Mouse (Mus musculus) forebrain, embryonic 16.5 days (tissue): ENCODE measurements around the gene 4931409K22Rik. TPM values are rescaled to one million over a fixed set of nuclear protein-coding genes. Genes with fewer than 3 reads are reported as not detected.

Experiments used
- ATAC-seq: fragments of 200-750 bp; cut with Nextera tagmentation; 2 replicates; pipeline ENCODE4 v1.8.0; 2017; ENCODE audit warnings: mild to moderate bottlenecking, moderate library complexity
- H3K27ac ChIP-seq: fragments of 300-500 bp; sonication (generic); 2 replicates; pipeline ENCODE4 v1.5.1; 2014; ENCODE audit warnings: low read length, control low read depth
- H3K27me3 ChIP-seq: fragments of 300-500 bp; sonication (generic); replicated peaks from 2 replicates; pipeline ENCODE4 v1.6.1; 2014; ENCODE audit warnings: low read length; ENCODE audit not compliant: control insufficient read depth, insufficient read depth
- H3K36me3 ChIP-seq: fragments of 300-500 bp; sonication (generic); 2 replicates; pipeline ENCODE4 v1.6.1; 2014; ENCODE audit not compliant: control insufficient read depth, insufficient read depth
- H3K4me1 ChIP-seq: fragments of 300-500 bp; sonication (generic); replicated peaks from 2 replicates; pipeline ENCODE4 v1.6.1; 2014; ENCODE audit warnings: low read length; ENCODE audit not compliant: control insufficient read depth, insufficient read depth
- H3K4me2 ChIP-seq: fragments of 300-500 bp; sonication (generic); 2 replicates; pipeline ENCODE4 v1.6.1; 2014; ENCODE audit warnings: mild to moderate bottlenecking, low read length, control low read depth
- H3K4me3 ChIP-seq: fragments of 300-500 bp; sonication (generic); replicated peaks from 2 replicates; pipeline ENCODE4 v1.5.1; 2014; ENCODE audit warnings: mild to moderate bottlenecking, low read length, control low read depth
- H3K9ac ChIP-seq: fragments of 300-500 bp; sonication (generic); replicated peaks from 2 replicates; pipeline ENCODE4 v1.6.1; 2014; ENCODE audit warnings: low read depth, low read length, control low read depth
- H3K9me3 ChIP-seq: fragments of 300-500 bp; sonication (generic); 2 replicates; pipeline ENCODE4 v1.6.1; 2016; ENCODE audit warnings: low read length; ENCODE audit not compliant: control insufficient read depth
- WGBS: fragments of 180-500 bp; shearing (Covaris S2); extraction: QIAGEN DNeasy Blood & Tissue Kit; methylation state at CpG from one replicate; pipeline ENCODE4 v1.1.7; 2014; 5-methylcytosine and 5-hydroxymethylcytosine counted together
- polyA plus RNA-seq: library from polyadenylated mRNA; unstranded; fragments of >200 nt; fragmentation: Nextera tagmentation; extraction: Ambion mirVana; gene quantifications from 2 replicates; pipeline ENCODE4 v1.2.1, GENCODE M21; 2015

4931409K22Rik gene
- 0.26 and 0.35 TPM in 2 replicates for polyA plus RNA-seq

DNA sequence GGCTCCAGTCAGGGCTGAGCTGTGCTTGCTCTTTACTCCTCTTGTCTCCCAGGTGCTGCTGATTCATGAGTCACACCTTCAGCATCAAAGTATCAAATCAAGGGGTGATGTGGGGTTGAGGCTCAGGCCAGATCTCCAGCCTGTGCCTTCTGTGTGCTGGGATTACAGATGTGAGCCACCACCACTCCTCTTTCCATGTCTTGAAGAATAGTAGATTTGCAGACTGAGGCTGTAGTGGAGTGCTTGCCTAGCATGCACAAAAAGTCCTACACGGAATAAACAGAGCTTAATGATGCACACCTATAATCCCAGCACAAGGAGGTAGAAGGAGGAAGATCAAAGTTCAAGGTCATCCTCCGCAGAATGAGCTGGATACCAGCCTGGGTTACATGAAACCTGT is at the start of gene 4931409K22Rik:
TSS of gene 4931409K22Rik (minus strand) at position 101 of the 400 bp plus-strand sequence.
- ATAC-seq: no peak

DNA sequence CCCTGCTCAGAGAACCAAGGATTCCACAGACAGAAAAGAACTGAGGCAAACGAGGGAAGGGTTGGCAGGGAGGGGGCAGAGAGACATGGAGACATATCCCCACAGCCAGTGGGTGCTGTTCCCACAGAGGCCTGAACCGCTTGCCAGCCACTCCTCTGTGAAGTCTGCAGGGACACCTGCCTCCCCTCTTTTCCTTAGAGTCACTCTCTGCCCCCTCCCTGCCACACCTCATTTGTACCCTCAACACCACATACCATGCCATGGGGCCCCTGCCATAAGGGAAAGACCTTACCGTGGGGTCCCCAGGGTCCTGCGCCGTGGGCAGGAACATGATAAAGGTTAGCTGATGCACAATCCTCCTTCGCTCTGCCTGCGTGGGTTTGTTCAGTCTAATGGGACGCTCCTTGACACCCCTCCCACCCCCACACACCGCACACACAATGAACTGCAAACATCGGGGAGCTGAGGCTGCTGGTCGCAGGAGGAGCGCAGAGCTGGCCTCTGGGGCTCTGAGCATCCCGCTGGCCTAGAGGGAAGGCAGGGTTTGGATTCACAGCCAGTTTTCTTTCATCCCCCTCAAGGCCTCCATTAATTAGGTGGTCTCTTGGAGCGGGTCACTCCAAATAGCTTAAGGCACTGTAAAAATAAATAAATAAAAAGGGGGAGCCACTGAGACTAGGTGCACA is 49.5 kb upstream of the 4931409K22Rik start:
- no peaks in the 10 kb centered on the region for H3K9me3 ChIP-seq
- H3K4me3 ChIP-seq: peak overlapping the region; percentile 69
- peak overlapping the region; percentile 85 for H3K4me2 ChIP-seq
- H3K27ac ChIP-seq: peak overlapping the region; percentile 99
- H3K36me3 ChIP-seq: no peaks in the 10 kb centered on the region
- H3K9ac ChIP-seq: peak overlapping the region; percentile 93
- peaks cover 49% of the 10 kb centered on the region for H3K4me1 ChIP-seq
- WGBS: 12% methylated on average over 14 of the region's 14 CpGs
- no peaks in the 10 kb centered on the region for H3K27me3 ChIP-seq
- no peak for ATAC-seq

More for the DNA sequence above, at the start of gene 4931409K22Rik:
- H3K27ac ChIP-seq: no peak within 1 kb of the TSS
- H3K27me3 ChIP-seq: no peaks in the 10 kb centered on the region
- H3K4me2 ChIP-seq: no peak within 1 kb of the TSS
- WGBS: 71% methylated on average over 2 of the region's 2 CpGs
- H3K9me3 ChIP-seq: no peaks in the 10 kb centered on the region
- no peaks in the 10 kb centered on the region for H3K4me1 ChIP-seq
- no peak within 1 kb of the TSS for H3K4me3 ChIP-seq
- H3K9ac ChIP-seq: no peak within 1 kb of the TSS
- no peaks in the 10 kb centered on the region for H3K36me3 ChIP-seq

DNA sequence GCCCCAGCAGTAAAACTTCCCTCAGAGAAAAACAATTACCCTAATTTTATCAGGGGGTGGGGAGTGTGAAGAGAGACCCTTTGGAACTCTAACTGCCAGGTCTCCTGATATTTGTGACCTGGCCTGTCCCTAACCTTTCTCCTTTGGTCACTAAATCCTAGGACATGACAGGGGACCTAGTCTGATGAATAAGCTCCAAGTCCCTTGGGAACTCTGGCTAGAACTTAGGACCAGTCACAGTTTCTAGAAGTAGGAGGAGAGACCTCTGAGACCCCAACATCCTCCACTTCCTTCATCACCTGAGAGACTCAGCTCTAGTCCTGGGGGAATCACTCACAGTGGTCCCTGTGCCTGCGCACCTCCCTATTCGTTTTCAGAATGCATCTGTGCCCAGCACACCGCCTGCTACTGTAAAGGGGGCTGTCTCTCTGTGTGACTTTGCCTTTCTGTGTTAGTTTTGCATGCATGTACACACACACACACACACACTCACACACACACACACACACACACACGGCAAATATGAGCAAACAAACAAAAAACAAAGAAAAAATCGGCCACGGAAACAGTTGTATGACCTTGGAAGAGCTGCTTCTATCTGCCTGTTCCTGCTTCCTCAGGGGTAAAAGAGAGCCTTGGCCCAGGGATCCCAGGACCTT is 48.8 kb upstream of the 4931409K22Rik start:
- Histone ChIP-seq H3K4me3 (peak overlapping the region; percentile 69), H3K4me1 (peaks cover 55% of the 10 kb centered on the region), H3K9me3 (no peaks in the 10 kb centered on the region), H3K36me3 (no peaks in the 10 kb centered on the region), H3K27ac (peak overlapping the region; percentile 99), H3K27me3 (no peaks in the 10 kb centered on the region), H3K9ac (peak overlapping the region; percentile 93), H3K4me2 (peak overlapping the region; percentile 85)
- ATAC-seq: no peak
- WGBS: 2% methylated on average over 6 of the region's 6 CpGs

DNA sequence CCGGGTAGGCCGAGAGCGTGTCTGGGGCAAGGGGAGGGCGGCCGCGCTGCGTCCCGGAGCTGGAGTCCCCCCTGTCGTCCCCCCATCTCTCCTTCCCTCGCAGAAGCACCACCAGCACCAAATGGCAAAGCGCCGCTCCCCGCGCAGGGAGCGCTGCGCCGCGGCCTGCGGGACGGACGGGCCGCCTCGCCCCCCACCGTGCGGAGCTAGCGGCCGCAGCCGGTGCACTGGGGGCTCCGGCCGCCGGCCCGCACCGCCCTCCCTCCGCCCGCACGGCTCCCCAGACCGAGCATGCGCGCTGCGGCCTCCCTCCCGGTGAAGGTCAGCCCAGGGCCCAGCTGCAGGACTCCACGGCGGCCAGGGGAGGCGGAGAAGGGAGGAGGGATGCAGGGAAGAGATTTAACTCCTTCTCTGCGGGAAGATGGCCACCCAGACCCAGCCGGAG is 48.1 kb upstream of the 4931409K22Rik start:
- ATAC-seq: peak; percentile 66
- Histone ChIP-seq H3K27ac (peak overlapping the region; percentile 99), H3K4me2 (peak overlapping the region; percentile 85), H3K36me3 (no peaks in the 10 kb centered on the region), H3K4me3 (peak overlapping the region; percentile 69), H3K27me3 (no peaks in the 10 kb centered on the region), H3K9ac (peak overlapping the region; percentile 93), H3K9me3 (no peaks in the 10 kb centered on the region), H3K4me1 (peaks cover 60% of the 10 kb centered on the region)
- under 1% methylated on average over 44 of the region's 46 CpGs for WGBS

DNA sequence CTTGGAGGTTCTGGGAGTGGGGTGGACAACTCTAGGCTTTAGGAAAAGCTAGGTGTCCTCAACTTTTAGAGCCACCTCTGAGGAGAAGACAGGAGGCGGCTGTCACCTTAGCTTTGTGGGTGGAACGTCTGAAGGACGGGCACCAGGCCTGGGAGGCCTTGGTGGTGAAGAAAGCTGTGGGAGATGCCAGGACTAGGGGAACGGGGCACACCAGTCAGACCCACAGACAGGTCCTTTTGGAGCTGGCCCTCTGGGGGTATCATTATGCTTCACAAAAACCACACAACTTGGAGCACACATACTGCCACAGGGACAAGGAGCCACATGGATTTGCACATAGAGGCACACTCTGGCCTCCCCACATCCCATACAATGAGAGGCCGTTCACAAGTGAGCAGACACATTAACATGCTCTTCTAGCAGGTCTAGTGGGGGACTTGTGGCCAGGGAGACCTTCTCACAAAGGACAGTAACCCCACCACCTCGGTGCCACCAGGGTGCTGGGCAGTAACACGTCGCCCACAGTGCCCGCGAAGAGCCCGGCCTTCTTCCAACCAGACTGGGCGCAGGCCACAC is 47.6 kb upstream of the 4931409K22Rik start:
- WGBS: 14% methylated on average over 12 of the region's 12 CpGs
- Histone ChIP-seq H3K36me3 (no peaks in the 10 kb centered on the region), H3K9me3 (no peaks in the 10 kb centered on the region), H3K27ac (peak overlapping the region; percentile 99), H3K4me3 (peak overlapping the region; percentile 69), H3K27me3 (no peaks in the 10 kb centered on the region), H3K4me1 (peaks cover 66% of the 10 kb centered on the region), H3K4me2 (peak overlapping the region; percentile 85), H3K9ac (peak overlapping the region; percentile 93)
- peak; percentile 1 for ATAC-seq

DNA sequence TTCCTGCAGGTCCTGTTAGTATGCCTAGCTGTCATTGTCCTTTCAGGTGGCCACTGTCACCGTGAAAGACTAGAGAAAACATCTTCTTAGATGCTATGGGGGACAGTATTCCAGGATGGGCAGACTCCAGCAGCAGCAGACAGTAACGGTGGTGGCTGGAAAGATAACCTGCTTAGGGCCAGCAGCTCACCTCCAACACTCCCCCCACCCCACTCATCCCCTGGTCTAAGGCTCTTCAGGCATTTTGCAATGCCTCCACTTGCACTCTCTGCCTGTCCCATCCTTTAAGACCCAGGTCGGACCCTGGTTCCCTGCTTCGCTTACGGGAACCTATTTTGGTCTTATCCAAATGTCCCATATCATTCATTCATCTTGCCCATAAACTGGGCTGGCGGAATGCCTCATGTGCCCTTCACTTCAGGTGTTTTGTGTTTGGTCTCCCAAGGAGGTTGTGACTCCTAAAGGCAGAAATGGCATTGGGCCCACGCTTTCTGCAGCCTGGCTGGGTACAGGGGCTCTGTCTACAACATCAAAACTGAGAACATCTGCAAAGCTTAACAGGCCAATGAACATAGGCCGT is 46.9 kb upstream of the 4931409K22Rik start:
- no peak for ATAC-seq
- WGBS: 59% methylated on average over 8 of the region's 8 CpGs
- H3K9me3 ChIP-seq: no peaks in the 10 kb centered on the region
- H3K36me3 ChIP-seq: no peaks in the 10 kb centered on the region
- peak overlapping the region; percentile 83 for H3K9ac ChIP-seq
- H3K27ac ChIP-seq: peak overlapping the region; percentile 99
- H3K4me2 ChIP-seq: peak overlapping the region; percentile 93
- H3K4me3 ChIP-seq: peak overlapping the region; percentile 66
- peaks cover 72% of the 10 kb centered on the region for H3K4me1 ChIP-seq
- no peaks in the 10 kb centered on the region for H3K27me3 ChIP-seq

DNA sequence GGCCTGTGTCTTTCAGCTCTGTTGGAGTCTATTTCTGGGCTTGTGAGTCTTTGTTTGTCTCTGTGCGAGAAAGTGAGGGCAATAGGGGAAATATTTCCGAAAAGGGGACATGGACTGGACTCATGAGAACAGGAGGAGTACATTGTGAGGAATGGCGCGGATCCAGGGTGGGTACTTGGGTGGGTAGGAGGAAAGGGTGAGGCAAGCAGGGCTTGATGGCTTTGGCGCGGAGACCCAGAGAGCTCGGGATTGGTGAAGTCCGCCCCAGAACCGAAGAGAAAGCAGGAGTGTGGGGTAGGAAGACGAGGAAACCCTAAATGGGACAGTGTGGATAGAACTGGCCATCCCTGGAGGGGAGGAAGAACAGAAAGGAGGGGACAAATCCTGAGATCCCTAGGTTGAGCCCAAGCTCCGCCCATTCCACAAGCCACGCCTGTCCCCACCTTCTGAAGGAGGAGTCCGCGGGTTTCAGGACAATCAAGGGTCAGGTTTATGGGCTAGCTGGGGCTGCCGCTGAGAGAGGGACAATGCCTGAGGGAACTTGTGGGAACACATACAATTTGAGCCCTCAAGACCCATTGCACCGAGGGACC is 46.2 kb upstream of the 4931409K22Rik start:
- Histone ChIP-seq H3K27me3 (no peaks in the 10 kb centered on the region), H3K9me3 (no peaks in the 10 kb centered on the region), H3K4me1 (peaks cover 79% of the 10 kb centered on the region), H3K4me2 (peak overlapping the region; percentile 93), H3K9ac (peak overlapping the region; percentile 83), H3K36me3 (no peaks in the 10 kb centered on the region), H3K4me3 (peak overlapping the region; percentile 66), H3K27ac (peak overlapping the region; percentile 99)
- ATAC-seq: peak; percentile 21
- WGBS: 3% methylated on average over 16 of the region's 16 CpGs

DNA sequence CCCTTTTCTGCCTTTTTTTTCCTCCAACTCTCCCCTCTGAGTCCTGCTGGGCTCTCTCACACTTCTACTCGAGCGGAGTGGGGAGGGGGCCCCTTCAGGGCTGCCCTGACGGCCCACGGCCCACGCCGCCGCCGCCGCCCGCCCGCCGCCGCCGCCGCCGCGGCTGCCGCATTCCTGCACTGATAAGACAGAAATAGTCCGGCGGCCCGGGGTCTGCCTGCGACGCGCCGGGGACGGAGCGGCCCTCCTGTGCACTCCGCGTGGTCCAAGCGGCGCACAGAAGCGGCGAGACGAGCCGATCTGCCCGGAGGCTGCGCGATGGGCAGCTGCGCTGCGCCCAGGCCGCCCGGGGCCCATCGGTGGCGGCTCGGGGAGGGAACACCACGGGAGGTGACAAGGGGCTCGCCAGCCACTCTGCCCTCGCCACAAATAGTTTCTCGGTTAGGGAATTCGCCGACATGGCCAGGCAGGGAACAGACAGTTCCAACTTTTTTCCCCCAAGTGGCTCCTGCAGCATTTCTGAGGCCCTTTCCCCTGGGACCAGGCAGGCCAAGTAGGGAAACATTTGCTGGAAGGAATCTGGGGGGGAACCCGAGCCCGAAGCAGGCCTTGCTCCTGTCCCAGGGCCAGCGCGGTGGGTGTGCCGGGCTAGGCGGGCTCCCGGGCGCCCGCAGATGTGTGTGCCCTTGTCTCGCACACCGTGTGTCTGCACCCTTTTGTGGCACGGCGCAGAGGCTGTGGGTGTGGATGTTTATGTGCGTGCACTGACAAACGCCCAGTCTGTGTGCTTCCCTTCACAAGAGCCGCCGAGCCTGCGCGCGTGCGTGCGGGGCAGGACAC is 45.5 kb upstream of the 4931409K22Rik start:
- Histone ChIP-seq H3K4me1 (peaks cover 83% of the 10 kb centered on the region), H3K36me3 (no peaks in the 10 kb centered on the region), H3K27me3 (no peaks in the 10 kb centered on the region), H3K4me3 (peak overlapping the region; percentile 66), H3K4me2 (peak overlapping the region; percentile 93), H3K27ac (peak overlapping the region; percentile 99), H3K9me3 (no peaks in the 10 kb centered on the region), H3K9ac (peak overlapping the region; percentile 83)
- peak; percentile 32 for ATAC-seq
- WGBS: under 1% methylated on average over 73 of the region's 73 CpGs
